Mouse (Mus musculus) C2C12 (cell line): ENCODE measurements around the gene Nfib.

ENCODE experiments used
- CTCF ChIP-seq: IDR thresholded peaks from one replicate; pipeline ENCODE4 v1.5.1; 2011; ENCODE audit not compliant: control insufficient read depth, insufficient read depth, insufficient read length
- MYOG ChIP-seq: IDR thresholded peaks from one replicate; pipeline ENCODE4 v1.6.1; 2011; ENCODE audit not compliant: control insufficient read depth, insufficient read length; ENCODE audit errors: extremely low read depth

GRCm38 (mm10) chr4:82504284-82505120, 201.0 kb downstream of the Nfib start:
- TF ChIP-seq CTCF (no peak), MYOG (no peak)
